Mouse (Mus musculus): Measurements from ENCODE around the gene Apbb2.

DNA sequence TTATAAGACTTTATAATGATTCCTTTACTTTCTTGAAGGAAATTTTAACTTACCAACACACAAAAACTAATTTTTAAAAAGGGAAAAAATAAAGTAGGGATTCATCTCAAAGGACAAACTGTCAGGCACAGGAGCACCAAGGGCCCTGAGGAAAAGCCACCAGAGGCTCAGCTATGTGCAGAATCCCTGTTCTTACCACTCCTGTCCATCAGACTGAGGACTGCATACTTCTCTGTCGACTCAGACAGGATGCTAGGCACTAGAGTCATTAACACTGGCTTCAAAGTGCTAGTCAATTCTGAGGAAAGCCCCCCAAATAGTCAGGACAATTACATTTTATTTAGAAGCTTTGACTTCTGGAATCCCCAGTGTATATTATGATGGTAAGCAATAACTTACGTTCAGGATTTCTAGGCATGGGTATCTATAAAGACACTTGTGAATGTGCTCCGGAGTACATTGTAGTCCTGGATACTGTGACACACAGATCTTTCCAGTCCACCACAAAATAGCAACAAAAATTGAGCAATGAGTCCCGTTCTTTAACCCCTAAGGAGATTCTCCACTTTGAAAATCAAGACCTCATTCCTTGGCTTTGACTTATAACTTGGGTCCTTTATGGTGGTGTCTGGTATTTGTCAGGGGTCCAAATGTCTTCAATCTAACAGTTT is 150.1 kb downstream of the Apbb2 start:
- TF ChIP-seq CTCF (IDR thresholded peaks at IDR 0.05; ENCODE audit: borderline replicate concordance, insufficient read depth, low read depth, low read length) (no peak), POLR2A (IDR thresholded peaks at IDR 0.05; ENCODE audit: borderline replicate concordance, insufficient read depth, low read length) (no peak)
